Mouse (Mus musculus) CD4-positive, CD25-positive, alpha-beta regulatory T cell, adult 2 months (primary cell): ENCODE results near the gene Morc3.

Source experiments
- DNase-seq: peaks from one replicate; pipeline ENCODE4 v3.0.0-alpha.2; 2012; ENCODE audit warnings: low read depth, low spot score

Morc3 gene

DNA sequence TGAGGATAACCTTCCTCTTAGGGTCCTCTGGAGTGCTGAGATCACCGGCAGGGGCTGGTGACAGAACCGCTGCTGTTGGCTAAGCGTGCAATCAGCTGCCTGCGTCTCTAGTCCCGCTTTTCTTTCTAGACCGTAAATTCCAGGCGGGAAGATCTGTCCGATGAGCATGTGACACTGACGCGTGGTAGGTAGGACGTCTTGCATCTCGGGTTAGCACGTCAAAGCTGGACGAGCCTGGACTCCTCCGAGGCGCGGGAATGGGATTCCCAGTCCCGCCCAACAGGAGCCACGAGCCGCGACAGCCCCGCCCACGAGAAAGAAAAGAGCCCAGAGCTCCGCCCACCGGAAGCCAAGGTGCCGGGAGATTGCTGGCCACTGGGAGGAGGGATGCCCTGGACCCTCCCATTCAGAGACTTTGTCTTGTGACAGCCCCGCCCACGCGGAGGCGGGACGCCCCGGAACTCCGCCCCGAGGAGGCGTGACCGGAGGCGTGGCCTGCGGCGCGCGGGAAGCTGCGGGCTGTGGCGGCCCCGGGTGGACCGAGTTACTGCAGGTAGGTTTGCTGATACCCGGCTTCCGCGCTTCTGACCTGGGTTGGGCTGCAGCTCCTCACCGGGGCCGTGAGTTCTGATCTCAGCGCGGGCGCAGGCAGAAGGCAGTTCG, 51.6 kb downstream of the Morc3 start, which contains the start of gene Chaf1b:
Gene Chaf1b, plus strand, starts transcription at position 479 of the 663 bp plus-strand sequence.
- DNase-seq = peak; percentile 97

- DNase-seq = no peak
These were observed 52.3 kb downstream of the Morc3 start for GRCm38 (mm10) chr16:93884086-93884721.

DNA sequence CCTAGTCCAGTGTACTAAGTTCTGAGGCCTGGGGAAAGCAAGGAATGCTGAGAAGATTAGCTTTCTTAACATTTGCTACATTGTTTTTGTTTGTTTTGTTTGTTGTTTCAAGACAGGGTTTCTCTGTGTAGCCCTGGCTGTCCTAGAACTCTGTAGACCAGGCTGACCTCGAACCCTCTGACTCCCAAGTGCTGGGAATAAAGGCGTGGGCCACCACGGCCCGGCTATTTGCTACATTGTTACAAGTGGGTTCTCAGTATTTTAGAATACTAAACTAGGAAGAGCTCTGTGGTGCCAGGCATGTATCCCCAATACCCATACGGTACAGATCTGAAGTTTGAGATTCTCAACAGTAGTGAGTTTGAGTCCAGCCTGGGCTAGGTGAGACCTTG, 52.8 kb downstream of the Morc3 start:
- no peak for DNase-seq

GRCm38 (mm10) chr16:93888481-93888880, 56.6 kb downstream of the Morc3 start:
- DNase-seq = no peak

GRCm38 (mm10) chr16:93890948-93891604, 59.2 kb downstream of the Morc3 start:
- peak; percentile 51 for DNase-seq

- no peak for DNase-seq
These were observed 61.4 kb downstream of the Morc3 start for GRCm38 (mm10) chr16:93893285-93893684.

DNA sequence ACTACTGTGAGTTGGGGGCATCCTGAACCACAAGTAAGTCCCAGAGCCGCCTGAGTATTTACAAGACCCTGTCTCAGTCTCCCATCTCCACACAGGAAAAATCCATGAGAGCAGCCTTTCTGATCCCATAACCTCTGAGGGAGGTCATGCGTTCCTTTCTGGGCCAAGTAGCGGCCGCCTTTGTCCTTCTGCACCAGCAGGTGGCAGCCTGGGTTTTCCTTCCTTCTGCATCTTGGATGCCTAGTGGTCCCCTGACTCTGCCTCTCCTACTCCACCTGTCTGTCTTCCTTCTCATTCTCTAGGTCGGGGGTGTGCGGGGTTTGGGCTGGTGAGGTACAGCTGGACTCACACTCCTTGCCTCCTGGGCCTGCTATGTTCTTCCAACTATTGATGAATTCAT, 71.1 kb downstream of the Morc3 start:
- peak; percentile 39 for DNase-seq

- DNase-seq = peak; percentile 75
These were observed 74.5 kb downstream of the Morc3 start for GRCm38 (mm10) chr16:93906156-93907014.

GRCm38 (mm10) chr16:93907761-93908160, 75.8 kb downstream of the Morc3 start:
- DNase-seq = peak; percentile 60

- DNase-seq = peak; percentile 31
These were observed 76.3 kb downstream of the Morc3 start for GRCm38 (mm10) chr16:93908196-93908595.

DNA sequence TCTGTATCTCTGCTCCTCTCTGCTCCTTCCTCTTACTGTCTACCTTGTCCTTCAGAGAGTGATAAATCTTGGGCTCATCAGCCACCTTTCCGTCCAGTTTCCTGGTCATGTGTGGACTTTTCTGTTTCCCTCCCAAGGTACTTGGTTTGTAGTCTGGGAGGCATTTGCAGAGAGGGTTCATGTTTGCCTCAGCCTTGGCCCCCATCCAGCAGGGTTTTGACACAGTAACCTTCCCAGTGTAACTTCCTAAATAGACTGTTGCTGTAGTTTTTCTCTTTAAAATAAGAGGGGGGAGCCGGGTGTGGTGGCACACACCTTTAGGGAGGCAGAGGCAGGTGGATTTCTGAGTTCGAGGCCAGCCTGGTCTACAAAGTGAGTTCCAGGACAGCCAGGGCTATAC, 78.0 kb downstream of the Morc3 start:
- DNase-seq = no peak

GRCm38 (mm10) chr16:93910735-93911665, 79.1 kb downstream of the Morc3 start:
- DNase-seq = no peak

GRCm38 (mm10) chr16:93912158-93912557, 80.2 kb downstream of the Morc3 start:
- DNase-seq = no peak

DNA sequence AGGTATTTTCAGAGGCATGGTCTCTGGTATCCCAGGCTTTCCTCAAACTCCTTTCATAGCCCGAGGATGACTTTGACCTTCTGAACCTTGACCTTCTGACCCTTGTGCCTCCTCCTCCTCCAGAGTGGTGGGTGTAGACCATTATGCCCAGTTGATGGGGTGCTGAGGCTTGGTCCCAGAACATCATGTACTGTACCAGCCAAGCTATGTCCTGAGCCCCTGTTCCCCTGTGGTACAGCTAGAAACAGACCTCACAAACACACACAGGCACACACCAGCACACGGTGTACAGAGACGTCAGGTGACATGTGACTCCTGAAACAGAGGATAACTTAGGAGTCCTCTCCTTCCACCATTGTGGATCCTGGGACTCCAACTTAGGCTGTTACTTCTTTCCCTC, 80.9 kb downstream of the Morc3 start:
- no peak for DNase-seq

- peak; percentile 77 for DNase-seq
These were observed 82.1 kb downstream of the Morc3 start for GRCm38 (mm10) chr16:93913881-93914576.

GRCm38 (mm10) chr16:93915338-93915849, 83.5 kb downstream of the Morc3 start:
- DNase-seq = peak; percentile 80

- peak; percentile 92 for DNase-seq
These were observed 86.1 kb downstream of the Morc3 start for GRCm38 (mm10) chr16:93917712-93918678.

DNA sequence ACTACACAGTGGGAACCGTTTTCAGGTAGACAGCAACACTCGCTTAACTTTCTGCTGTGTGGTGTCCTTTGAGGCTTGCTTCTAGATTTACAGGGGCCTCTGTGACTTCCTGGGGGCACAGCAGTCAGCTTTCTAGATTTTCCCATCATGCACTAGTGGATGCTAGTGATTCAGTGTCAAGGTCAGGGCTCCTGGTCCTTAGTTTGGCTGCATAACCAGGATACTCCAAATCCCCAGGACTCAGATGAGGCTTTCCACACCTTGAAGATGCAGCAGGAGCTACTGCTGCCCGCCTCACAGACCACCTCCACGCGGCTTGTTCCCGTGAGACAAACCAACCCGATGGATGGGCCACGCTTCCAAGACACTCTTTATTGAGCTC, 86.7 kb downstream of the Morc3 start:
- DNase-seq = no peak

DNA sequence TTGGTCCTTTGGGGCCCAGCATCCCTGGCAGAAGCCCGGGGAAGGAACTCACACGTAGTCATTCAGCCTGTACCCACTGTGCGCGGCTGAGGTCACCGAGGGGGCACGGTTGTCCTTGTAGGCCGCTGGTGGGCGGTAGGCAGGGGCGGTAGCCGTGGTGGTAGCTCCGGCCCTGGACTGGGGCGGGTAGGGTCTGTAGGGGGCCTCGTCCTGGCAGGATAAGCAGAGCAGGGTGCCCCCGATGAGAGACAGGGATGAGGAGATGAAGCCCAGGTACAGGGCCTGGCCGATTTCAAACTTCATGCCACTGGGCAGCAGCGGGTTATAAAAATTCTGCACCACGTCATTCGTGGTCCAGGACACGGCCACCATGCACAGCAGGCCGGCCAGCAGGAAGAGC, 87.3 kb downstream of the Morc3 start:
- no peak for DNase-seq
